Comparison of ENCODE assay signal across 29 mouse cellular contexts in genomic region chr11:87821502-87821901, GRCm38 (mm10). TPM values are rescaled to one million over a fixed set of nuclear protein-coding genes. Genes with fewer than 3 reads are reported as not detected.
DNase-seq lines count a peak whose midpoint lies in the region; TF ChIP-seq lines count a peak whose summit lies in the region.
"Had no signal": no experiment of that assay in that cellular context is flagged by ENCODE, and none has a peak within 500 bp of the region (broad histone marks: within the 10 kb centered on the region; RNA-seq: fewer than 3 reads in every experiment).

No protein-coding gene starts in this region.

- no peak for TF ChIP-seq POLR2A in cerebellum, adult 2 months (IDR thresholded peaks at IDR 0.05; ENCODE audit: borderline replicate concordance, insufficient read depth, low read length)

- H3K4me3 ChIP-seq in cerebellum, adult 2 months (replicated peaks; ENCODE audit: insufficient read depth, low read depth, low read length) = no peak overlapping the region
- H3K4me3 ChIP-seq in layer of hippocampus, adult 2 months = no peak overlapping the region
- no peak overlapping the region for H3K4me3 ChIP-seq in left cerebral cortex, adult 2 months
- H3K4me3 ChIP-seq: embryonic facial prominence, embryonic 10.5 days; forebrain, embryonic 13.5 days; heart, embryonic 13.5 days; hindbrain, embryonic 12.5 days had no signal

- DNase-seq in cerebellum, adult 2 months = peak in 1 of 2 experiments; percentile 30
- DNase-seq in cerebellum, postnatal 36 days = no peak
- DNase-seq in layer of hippocampus, adult 2 months (ENCODE audit: low spot score in 2 of 2) = peak in 1 of 2 experiments; percentile 23
- no peak for DNase-seq in layer of hippocampus, postnatal 10 days (ENCODE audit: low spot score in 2 of 2)
- DNase-seq in left cerebral cortex, adult 2 months (ENCODE audit: extremely low spot score in 1 of 2, low spot score in 2 of 2) = no peak
- no peak for DNase-seq in left cerebral cortex, adult 8-10 months (ENCODE audit: low spot score in 2 of 2)
- peak; percentile 38 for DNase-seq in telencephalon, adult 2 months (ENCODE audit: low read depth, low spot score)
- no peak for DNase-seq in MN1 (ENCODE audit: low spot score)
- DNase-seq: adrenal gland, postnatal 14 days; B cell, adult 2 months; cerebellum, adult 18-20 months; cerebellum, postnatal 10 days; forebrain, postnatal 0 days; gastrocnemius, postnatal 14 days; heart, postnatal 4 days had no signal

- peaks cover 10% of the 10 kb centered on the region; the same call in 1 of the 2 replicates for H3K4me1 ChIP-seq in cerebellum, adult 2 months (ENCODE audit: control insufficient read depth, insufficient read depth, low read length)

- no peak for TF ChIP-seq CTCF in cerebellum, adult 2 months (IDR thresholded peaks at IDR 0.05; ENCODE audit: borderline replicate concordance, insufficient read depth, low read depth, low read length)
- no peak for TF ChIP-seq CTCF in layer of hippocampus, adult 2 months (conservative IDR thresholded peaks at IDR 0.05)
- no peak for TF ChIP-seq CTCF in left cerebral cortex, adult 2 months (IDR thresholded peaks at IDR 0.05)

- peak overlapping the region; percentile 44; the same call in 1 of the 2 replicates for H3K27ac ChIP-seq in cerebellum, adult 2 months (ENCODE audit: insufficient read depth, low read length)
- peak overlapping the region; percentile 81 for H3K27ac ChIP-seq in layer of hippocampus, adult 2 months
- peak overlapping the region; percentile 59; the same call in 1 of the 2 replicates for H3K27ac ChIP-seq in left cerebral cortex, adult 2 months
- H3K27ac ChIP-seq: embryonic facial prominence, embryonic 10.5 days; forebrain, embryonic 13.5 days; heart, embryonic 13.5 days; hindbrain, embryonic 12.5 days; hindbrain, postnatal 0 days had no signal

- intact Hi-C loops in left cerebral cortex, adult 2 months (cut with DNase I) = no loop called here

- H3K27me3 ChIP-seq in cerebellum, adult 2 months (ENCODE audit: control insufficient read depth, insufficient read depth, low read length) = no peaks in the 10 kb centered on the region
- H3K27me3 ChIP-seq: forebrain, embryonic 13.5 days had no signal

- 43% methylated on average over 5 of the region's 5 CpGs for WGBS in cerebellum, adult 2 months

RNA-seq across cellular contexts. Expression of gene Lpo, which starts 6.6 kb away (rescaled TPM):
- 4.5 and 6.5 TPM in 2 replicates for polyA plus RNA-seq in cerebellum, adult 2 months (2012; rRNA removed)
- under 1 TPM; 0.27 to 0.64 TPM for total RNA-seq in layer of hippocampus, adult 2 months (2021)
- total RNA-seq in layer of hippocampus, postnatal 10 days (2021) = under 1 TPM; 0.62 to 0.87 TPM
- total RNA-seq in left cerebral cortex, adult 2 months (2021) = under 1 TPM; 0.45 to 0.75 TPM
- under 1 TPM; 0.40 to 0.91 (median 0.69) TPM for total RNA-seq in left cerebral cortex, adult 8-10 months (2022)
- total RNA-seq: adrenal gland, adult 18-20 months; adrenal gland, postnatal 14 days; common myeloid progenitor, adult 5-6 weeks; G1E; gastrocnemius, adult 18-20 months; gastrocnemius, postnatal 14 days; heart, postnatal 4 days had no signal
- polyA plus RNA-seq: activated CD4-positive, CD25-positive, alpha-beta regulatory T cell, adult 4 months; CD4-positive, CD25-positive, alpha-beta regulatory T cell, adult 4 months; G1E; heart, embryonic 13.5 days; heart, postnatal 0 days; Patski had no signal

RNA-seq across cellular contexts. Expression of gene Mpo, which starts 28.1 kb away (rescaled TPM):
- 0.08 and 0.11 TPM in 2 replicates for polyA plus RNA-seq in cerebellum, adult 2 months (2012; rRNA removed)
- not detected for total RNA-seq in layer of hippocampus, adult 2 months (2021)
- under 1 TPM; 0.48 to 0.62 TPM for total RNA-seq in layer of hippocampus, postnatal 10 days (2021)
- not detected for total RNA-seq in left cerebral cortex, adult 2 months (2021)
- total RNA-seq in left cerebral cortex, adult 8-10 months (2022) = under 1 TPM in 1 of 4 experiments, not detected in 3; 0.55 TPM
- total RNA-seq: adrenal gland, adult 18-20 months; gastrocnemius, adult 18-20 months; gastrocnemius, postnatal 14 days had no signal
- polyA plus RNA-seq: activated CD4-positive, CD25-positive, alpha-beta regulatory T cell, adult 4 months; CD4-positive, CD25-positive, alpha-beta regulatory T cell, adult 4 months; forebrain, postnatal 0 days; Patski had no signal

RNA-seq across cellular contexts. Expression of gene Mks1, which starts 31.5 kb away (rescaled TPM):
- 11.7 and 11.8 TPM in 2 replicates for polyA plus RNA-seq in cerebellum, adult 2 months (2012; rRNA removed)
- 1 to 10 TPM; 5.7 to 5.9 TPM for total RNA-seq in layer of hippocampus, adult 2 months (2021)
- 1 to 10 TPM; 7.0 to 7.2 TPM for total RNA-seq in layer of hippocampus, postnatal 10 days (2021)
- total RNA-seq in left cerebral cortex, adult 2 months (2021) = 1 to 10 TPM; 4.0 to 5.8 TPM
- 1 to 10 TPM; 6.8 to 8.4 (median 8.2) TPM for total RNA-seq in left cerebral cortex, adult 8-10 months (2022)

RNA-seq across cellular contexts. Expression of gene Epx, which starts 53.8 kb away (rescaled TPM):
- polyA plus RNA-seq in cerebellum, adult 2 months (2012; rRNA removed) = 1.4 and 3.0 TPM in 2 replicates
- not detected for total RNA-seq in layer of hippocampus, adult 2 months (2021)
- under 1 TPM; 0.25 to 0.96 TPM for total RNA-seq in layer of hippocampus, postnatal 10 days (2021)
- total RNA-seq in left cerebral cortex, adult 2 months (2021) = under 1 TPM; 0.11 to 0.19 TPM
- under 1 TPM in 2 of 4 experiments, not detected in 2; 0.19 to 0.23 TPM for total RNA-seq in left cerebral cortex, adult 8-10 months (2022)
- total RNA-seq: adrenal gland, adult 18-20 months; G1E; gastrocnemius, adult 18-20 months; gastrocnemius, postnatal 14 days; heart, postnatal 4 days had no signal
- polyA plus RNA-seq: activated CD4-positive, CD25-positive, alpha-beta regulatory T cell, adult 4 months; CD4-positive, CD25-positive, alpha-beta regulatory T cell, adult 4 months; embryonic facial prominence, embryonic 10.5 days; embryonic facial prominence, embryonic 14.5 days; forebrain, embryonic 13.5 days; G1E; Patski had no signal
